Mouse (Mus musculus) CD4-positive helper T cell, adult 2 months (primary cell): ENCODE measurements around the gene Naxe.
A peak's percentile ranks its signal among the peaks of the same experiment; 100 is the strongest.

Experiments used
- DNase-seq: peaks from one replicate; pipeline ENCODE4 v3.0.0-alpha.2; 2012; ENCODE audit warnings: low read depth, missing footprints, low spot score

Gene Naxe

GRCm38 (mm10) chr3:88057030-88057429 lies 1.3 kb downstream of the Naxe start:
- no peak for DNase-seq

GRCm38 (mm10) chr3:88049532-88049931 lies 8.8 kb downstream of the Naxe start:
- DNase-seq, result no peak

GRCm38 (mm10) chr3:88042661-88043421 lies 15.5 kb downstream of the Naxe start, which contains the start of gene Gpatch4:
Gene Gpatch4 (plus strand): TSS chr3:88043108.
- DNase-seq, result peak; percentile 95

GRCm38 (mm10) chr3:88035561-88036293 lies 22.6 kb downstream of the Naxe start:
- no peak for DNase-seq

GRCm38 (mm10) chr3:88033506-88033905 lies 24.8 kb downstream of the Naxe start:
- no peak for DNase-seq

- DNase-seq, result no peak
Observed at GRCm38 (mm10) chr3:88030608-88031395, 27.5 kb downstream of the Naxe start.

- DNase-seq, result peak; percentile 8
Observed at GRCm38 (mm10) chr3:88027434-88028186, 30.7 kb downstream of the Naxe start, which contains the start of gene Hapln2. Gene Hapln2 (minus strand): TSS chr3:88027583.

- no peak for DNase-seq
Observed at GRCm38 (mm10) chr3:88026823-88027222, 31.5 kb downstream of the Naxe start.

GRCm38 (mm10) chr3:88023192-88024074 lies 34.9 kb downstream of the Naxe start:
- peak; percentile 8 for DNase-seq

GRCm38 (mm10) chr3:88022322-88023191 lies 35.7 kb downstream of the Naxe start:
- peak; percentile 85 for DNase-seq

- DNase-seq, result peak; percentile 55
Observed at GRCm38 (mm10) chr3:88010634-88011265, 47.5 kb downstream of the Naxe start.
